Mouse (Mus musculus): ENCODE measurements around the gene Sccpdh.

DNA sequence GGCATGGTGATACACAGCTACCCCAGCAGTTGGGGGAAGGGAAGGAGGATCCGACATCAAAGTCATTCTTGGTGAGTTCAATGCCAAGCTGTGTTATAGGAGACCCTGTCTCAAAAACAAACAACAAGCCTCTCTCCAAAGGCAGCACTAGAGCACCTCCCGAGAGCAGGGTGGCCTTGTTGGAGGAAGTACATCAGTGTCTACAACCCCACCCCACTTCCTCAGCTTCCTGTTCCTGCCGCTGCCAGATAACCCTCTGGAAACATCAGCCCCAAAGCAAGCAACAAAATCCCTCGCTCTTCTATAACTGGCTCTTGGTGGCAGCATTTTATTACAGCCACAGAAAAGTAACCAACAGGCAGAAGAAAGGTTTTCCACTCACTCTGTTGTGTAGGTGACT is 17.7 kb upstream of the Sccpdh start:
- no peak for TF ChIP-seq POLR2A (IDR thresholded peaks at IDR 0.05; ENCODE audit: insufficient read depth, low read length)
- TF ChIP-seq CTCF (IDR thresholded peaks at IDR 0.05; ENCODE audit: low read depth, low read length): no peak

All from ES-Bruce4 (cell line).